Mouse (Mus musculus) monocyte, adult 5-6 weeks (primary cell): ENCODE measurements at regions not wholly inside any gene's neighbourhood (a gene's known extent, or its start where the extent isn't known, plus 50 kb on each side); places are given as distances from the start of the nearest gene placed in this dataset.
A peak's percentile ranks its signal among the peaks of the same experiment; 100 is the strongest.

ENCODE experiments used
- ATAC-seq: fragments of 153-309, 156-312 bp; replicated peaks from 2 replicates; pipeline ENCODE4 v1.8.0; 2017; ENCODE audit warnings: mild to moderate bottlenecking; ENCODE audit not compliant: low TSS enrichment, insufficient number of reproducible peaks, severe bottlenecking, poor library complexity, low FRiP score

GRCm38 (mm10) chr14:76922399-76922939 lies 114.1 kb upstream of the Ccdc122 start:
- ATAC-seq: no peak

GRCm38 (mm10) chr14:76918091-76918490 lies 118.5 kb upstream of the Ccdc122 start:
- no peak for ATAC-seq

GRCm38 (mm10) chr14:76917139-76917929 lies 119.2 kb upstream of the Ccdc122 start:
- no peak for ATAC-seq

GRCm38 (mm10) chr14:76913850-76914249 lies 122.7 kb upstream of the Ccdc122 start:
- ATAC-seq: 0 out of 2 replicates have a peak, but pooled peaks have one; percentile 9

GRCm38 (mm10) chr14:76912301-76913001 lies 124.1 kb upstream of the Ccdc122 start:
- no peak for ATAC-seq

GRCm38 (mm10) chr14:76911271-76911670 lies 125.3 kb upstream of the Ccdc122 start:
- no peak for ATAC-seq

- no peak for ATAC-seq
Measured at GRCm38 (mm10) chr14:76910186-76910585, 126.4 kb upstream of the Ccdc122 start.

GRCm38 (mm10) chr14:76907941-76908340 lies 128.6 kb upstream of the Ccdc122 start:
- ATAC-seq: no peak

GRCm38 (mm10) chr14:76902962-76903757 lies 133.4 kb upstream of the Ccdc122 start:
- ATAC-seq: no peak

GRCm38 (mm10) chr14:76901490-76901889 lies 135.1 kb upstream of the Ccdc122 start:
- no peak for ATAC-seq

GRCm38 (mm10) chr14:76899331-76899730 lies 137.2 kb upstream of the Ccdc122 start:
- no peak for ATAC-seq

GRCm38 (mm10) chr14:76887708-76888107 lies 148.9 kb upstream of the Ccdc122 start:
- no peak for ATAC-seq

- no peak for ATAC-seq
Measured at GRCm38 (mm10) chr14:76887201-76887600, 149.4 kb upstream of the Ccdc122 start.

GRCm38 (mm10) chr14:76883231-76883651 lies 153.3 kb upstream of the Ccdc122 start:
- ATAC-seq: no peak

GRCm38 (mm10) chr14:76882711-76883171 lies 153.8 kb upstream of the Ccdc122 start:
- no peak for ATAC-seq

GRCm38 (mm10) chr14:76880851-76881250 lies 155.7 kb upstream of the Ccdc122 start:
- no peak for ATAC-seq

- ATAC-seq: no peak
Measured at GRCm38 (mm10) chr14:76877306-76877705, 159.3 kb upstream of the Ccdc122 start.

- ATAC-seq: 0 out of 2 replicates have a peak, but pooled peaks have one; percentile 56
Measured at GRCm38 (mm10) chr14:76876015-76876414, 160.6 kb upstream of the Ccdc122 start.
